ENCODE assay signal across 22 mouse cellular contexts in genomic region chr2:165179231-165179630, GRCm38 (mm10). TPM values are rescaled to one million over a fixed set of nuclear protein-coding genes. Genes with fewer than 3 reads are reported as not detected.
DNase-seq lines count a peak whose midpoint lies in the region; ATAC-seq and TF ChIP-seq lines count a peak whose summit lies in the region.
"Had no signal": no experiment of that assay in that cellular context is flagged by ENCODE, and none has a peak within 500 bp of the region (broad histone marks: within the 10 kb centered on the region; RNA-seq: fewer than 3 reads in every experiment).

No protein-coding gene starts in this region.

- H3ac ChIP-seq in myocyte (ENCODE audit: control insufficient read depth, insufficient read length), result no peak overlapping the region

- no peak overlapping the region for H3K4me3 ChIP-seq in myocyte
- no peak overlapping the region for H3K4me3 ChIP-seq in layer of hippocampus, adult 2 months
- H3K4me3 ChIP-seq: erythroblast, embryonic 14.5 days; heart, embryonic 10.5 days; intestine, embryonic 15.5 days; limb, embryonic 12.5 days; liver, embryonic 12.5 days had no signal

- H3K4me2 ChIP-seq in myocyte (ENCODE audit: low read depth), result peak overlapping the region; percentile 14
- H3K4me2 ChIP-seq: hindbrain, embryonic 14.5 days; intestine, embryonic 15.5 days; limb, embryonic 12.5 days; liver, embryonic 12.5 days had no signal

- DNase-seq in CD4-positive, CD25-positive, alpha-beta regulatory T cell, adult 2 months (ENCODE audit: low read depth, low spot score), result peak; percentile 13
- DNase-seq in frontal cortex, postnatal 25 days (ENCODE audit: low spot score in 2 of 2), result no peak
- peak; percentile 51 to 58 for DNase-seq in right cerebral cortex, postnatal 10 days (ENCODE audit: low spot score in 2 of 2)
- DNase-seq in right cerebral cortex, adult 18-20 months, result no peak
- DNase-seq in layer of hippocampus, adult 2 months (ENCODE audit: low spot score in 2 of 2), result no peak
- DNase-seq: adrenal gland, postnatal 36 days; kidney, postnatal 4 days; lung, adult 2 months; thymus, postnatal 25 days had no signal

- peaks cover 75% of the 10 kb centered on the region for H3K27me3 ChIP-seq in myocyte (ENCODE audit: control insufficient read depth, insufficient read depth, insufficient read length)

- TF ChIP-seq POLR2A in myocyte (IDR thresholded peaks at IDR 0.05; ENCODE audit: insufficient read length, low read depth), result no peak

- TF ChIP-seq CTCF in layer of hippocampus, adult 2 months (conservative IDR thresholded peaks at IDR 0.05), result no peak

- ATAC-seq in CD4-positive, CD25-positive, alpha-beta regulatory T cell, adult 4 months, result no peak
- 0 out of 2 replicates have a peak, but pooled peaks have one; percentile 50 for ATAC-seq in frontal cortex, adult (ENCODE audit: low TSS enrichment)
- ATAC-seq: forebrain, embryonic 14.5 days; intestine, embryonic 15.5 days; liver, embryonic 12.5 days; midbrain, embryonic 16.5 days had no signal

- H3K79me2 ChIP-seq in myocyte (ENCODE audit: control insufficient read depth, insufficient read depth), result no peaks in the 10 kb centered on the region

- H3K27ac ChIP-seq in layer of hippocampus, adult 2 months, result no peak overlapping the region
- H3K27ac ChIP-seq: heart, embryonic 10.5 days; hindbrain, embryonic 14.5 days; intestine, embryonic 15.5 days; limb, embryonic 12.5 days; liver, embryonic 12.5 days had no signal

- H3K36me3 ChIP-seq in myocyte (ENCODE audit: control insufficient read depth, insufficient read depth), result no peaks in the 10 kb centered on the region
- H3K36me3 ChIP-seq: heart, embryonic 10.5 days; intestine, embryonic 15.5 days; limb, embryonic 12.5 days; liver, embryonic 12.5 days had no signal

TF ChIP-seq in myocyte, 11 proteins besides CTCF, POLR2A, EP300 and RAD21:
- TF ChIP-seq POLR2AphosphoS2 (IDR thresholded peaks at IDR 0.05; ENCODE audit: insufficient read length, low read depth), result no peak

RNA-seq across cellular contexts. Expression of gene Cdh22, which starts 55.4 kb away (rescaled TPM):
- not detected for polyA plus RNA-seq in CD4-positive, CD25-positive, alpha-beta regulatory T cell, adult 4 months (2017; shearing (Covaris generic))
- 1.5 TPM for polyA plus RNA-seq in myocyte (2012; fragmentation: generic; extraction: Trizol)
- total RNA-seq in layer of hippocampus, adult 2 months (2021), result 10 to 100 TPM; 13.8 to 15.4 TPM
- total RNA-seq: megakaryocyte-erythroid progenitor cell, adult 5-6 weeks had no signal
- polyA plus RNA-seq: erythroblast, embryonic 14.5 days; gonadal fat pad, adult 2 months had no signal

Comparison
In these comparisons a context has a peak if more than half of its experiments do, and no peak if none do; other contexts are left out.
1. DNase-seq: peak in CD4-positive, CD25-positive, alpha-beta regulatory T cell, adult 2 months (single experiment) and right cerebral cortex, postnatal 10 days (2 of 2); none in frontal cortex, postnatal 25 days (0 of 2), right cerebral cortex, adult 18-20 months (single experiment) and layer of hippocampus, adult 2 months (0 of 2).